Mouse (Mus musculus) erythroblast, adult 5-6 weeks (primary cell): ENCODE measurements around the gene Cyp11a1. TPM values are rescaled to one million over a fixed set of nuclear protein-coding genes. Genes with fewer than 3 reads are reported as not detected.

Source experiments
- ATAC-seq: replicated peaks from 2 replicates; pipeline ENCODE4 v1.8.0; 2016; ENCODE audit warnings: moderate number of reproducible peaks, mild to moderate bottlenecking, moderate TSS enrichment, inconsistent platforms; ENCODE audit not compliant: poor library complexity, low FRiP score, severe bottlenecking
- total RNA-seq, 2 experiments: library from RNA; stranded (forward) in 1 of 2; stranded (reverse) in 1 of 2; fragments of 150-400 nt in 1 of 2; fragments of 200-764, 138-1000 nt in 1 of 2; gene quantifications; 2 replicates each; pipeline versions ENCODE4 v1.2.3 to v1.2.4; 2015 to 2017; ENCODE audit warnings: low replicate concordance in 2 of 2

Gene Cyp11a1
- total RNA-seq, 2 experiments from 2014 or later, result 2.3 TPM

- ATAC-seq, result no peak
Observed at GRCm38 (mm10) chr9:58035951-58036698, 29.9 kb downstream of the Cyp11a1 start.

- no peak for ATAC-seq
Observed at GRCm38 (mm10) chr9:58036961-58037360, 30.8 kb downstream of the Cyp11a1 start.

GRCm38 (mm10) chr9:58038500-58039168, 32.4 kb downstream of the Cyp11a1 start:
- 0 out of 2 replicates have a peak, but pooled peaks have one; percentile 55 for ATAC-seq

GRCm38 (mm10) chr9:58040977-58041376, 34.8 kb downstream of the Cyp11a1 start:
- no peak for ATAC-seq

- ATAC-seq, result no peak
Observed at GRCm38 (mm10) chr9:58042391-58042790, 36.2 kb downstream of the Cyp11a1 start.

- ATAC-seq, result no peak
Observed at GRCm38 (mm10) chr9:58043496-58044017, 37.3 kb downstream of the Cyp11a1 start.

GRCm38 (mm10) chr9:58044828-58045227, 38.6 kb downstream of the Cyp11a1 start:
- no peak for ATAC-seq

- no peak for ATAC-seq
Observed at GRCm38 (mm10) chr9:58045646-58046045, 39.4 kb downstream of the Cyp11a1 start.

- no peak for ATAC-seq
Observed at GRCm38 (mm10) chr9:58047061-58047460, 40.9 kb downstream of the Cyp11a1 start.

GRCm38 (mm10) chr9:58048621-58049020, 42.4 kb downstream of the Cyp11a1 start:
- ATAC-seq, result no peak

- ATAC-seq, result no peak
Observed at GRCm38 (mm10) chr9:58049186-58049585, 43.0 kb downstream of the Cyp11a1 start.

- ATAC-seq, result no peak
Observed at GRCm38 (mm10) chr9:58049861-58050260, 43.6 kb downstream of the Cyp11a1 start.

- no peak for ATAC-seq
Observed at GRCm38 (mm10) chr9:58051937-58052336, 45.7 kb downstream of the Cyp11a1 start.

GRCm38 (mm10) chr9:58053102-58053501, 46.9 kb downstream of the Cyp11a1 start:
- 0 out of 2 replicates have a peak, but pooled peaks have one; percentile 38 for ATAC-seq

GRCm38 (mm10) chr9:58053544-58053943, 47.3 kb downstream of the Cyp11a1 start:
- ATAC-seq, result no peak

GRCm38 (mm10) chr9:58054032-58054431, 47.8 kb downstream of the Cyp11a1 start:
- no peak for ATAC-seq

GRCm38 (mm10) chr9:58055666-58056065, 49.5 kb downstream of the Cyp11a1 start:
- no peak for ATAC-seq

GRCm38 (mm10) chr9:58059920-58060319, 53.7 kb downstream of the Cyp11a1 start:
- ATAC-seq, result no peak

- no peak for ATAC-seq
Observed at GRCm38 (mm10) chr9:58060677-58061667, 54.8 kb downstream of the Cyp11a1 start.

GRCm38 (mm10) chr9:58063531-58063930, 57.3 kb downstream of the Cyp11a1 start, which contains the start of gene Stra6:
TSS of gene Stra6 (plus strand) at chr9:58063788.
- no peak for ATAC-seq
